Mouse (Mus musculus) forebrain, embryonic 12.5 days (tissue): ENCODE measurements around the gene Slc37a4. TPM values are rescaled to one million over a fixed set of nuclear protein-coding genes. Genes with fewer than 3 reads are reported as not detected.
A peak's percentile ranks its signal among the peaks of the same experiment; 100 is the strongest.
"Not testable (repeated sequence)": the region's sequence is repeated elsewhere in the genome, so short reads cannot be mapped to it uniquely, and the experiment has no call there.

Experiments
- ATAC-seq: fragments of 200-750 bp; cut with Nextera tagmentation; 2 replicates; pipeline ENCODE4 v1.8.0; 2017; ENCODE audit warnings: moderate TSS enrichment; ENCODE audit not compliant: low FRiP score
- H3K27ac ChIP-seq: fragments of 300-500 bp; sonication (generic); 2 replicates; pipeline ENCODE4 v1.5.1; 2016; ENCODE audit warnings: mild to moderate bottlenecking
- H3K27me3 ChIP-seq: fragments of 300-500 bp; sonication (generic); 2 replicates; pipeline ENCODE4 v1.6.1; 2016; ENCODE audit warnings: mild to moderate bottlenecking
- H3K36me3 ChIP-seq: fragments of 300-500 bp; sonication (generic); replicated peaks from 2 replicates; pipeline ENCODE4 v1.6.1; 2016; ENCODE audit warnings: mild to moderate bottlenecking
- H3K4me1 ChIP-seq: fragments of 300-500 bp; sonication (generic); 2 replicates; pipeline ENCODE4 v1.6.1; 2016
- H3K4me2 ChIP-seq: fragments of 300-500 bp; sonication (generic); 2 replicates; pipeline ENCODE4 v1.6.1; 2016; ENCODE audit warnings: mild to moderate bottlenecking, moderate library complexity
- H3K4me3 ChIP-seq: fragments of 300-500 bp; sonication (generic); replicated peaks from 2 replicates; pipeline ENCODE4 v1.5.1; 2016; ENCODE audit warnings: mild to moderate bottlenecking
- H3K9ac ChIP-seq: fragments of 300-500 bp; sonication (generic); 2 replicates; pipeline ENCODE4 v1.6.1; 2016; ENCODE audit warnings: mild to moderate bottlenecking
- H3K9me3 ChIP-seq: fragments of 300-500 bp; sonication (generic); 2 replicates; pipeline ENCODE4 v1.6.1; 2016
- WGBS: fragments of 180-500 bp; shearing (Covaris S2); methylation state at CpG from one replicate; pipeline ENCODE4 v1.1.7; 2016; 5-methylcytosine and 5-hydroxymethylcytosine counted together
- polyA plus RNA-seq: library from polyadenylated mRNA; unstranded; fragments of >200 nt; fragmentation: Nextera tagmentation; extraction: Ambion mirVana; gene quantifications from 2 replicates; pipeline ENCODE4 v1.2.1, GENCODE M21; 2016

Gene Slc37a4
- polyA plus RNA-seq, result 23.4 and 23.6 TPM in 2 replicates

- peaks cover 44% of the 10 kb centered on the region for H3K36me3 ChIP-seq
- peak within 1 kb of the TSS; percentile 61 for H3K4me3 ChIP-seq
- H3K4me1 ChIP-seq, result peaks cover 26% of the 10 kb centered on the region
- peak; percentile 98 for ATAC-seq
- H3K9me3 ChIP-seq, result no peaks in the 10 kb centered on the region
- WGBS, result under 1% methylated on average over 43 of the region's 43 CpGs
- H3K4me2 ChIP-seq, result peak within 1 kb of the TSS; percentile 96
- peak within 1 kb of the TSS; percentile 80 for H3K27ac ChIP-seq
- H3K27me3 ChIP-seq, result no peaks in the 10 kb centered on the region
- peak within 1 kb of the TSS; percentile 73 for H3K9ac ChIP-seq
Observed at GRCm38 (mm10) chr9:44396684-44397411, at the start of gene Slc37a4. TSS of gene Slc37a4 (plus strand) at chr9:44396852.

- Histone ChIP-seq H3K4me3 (no peak overlapping the region), H3K9ac (no peak overlapping the region), H3K27ac (no peak overlapping the region), H3K27me3 (no peaks in the 10 kb centered on the region), H3K4me1 (peaks cover 17% of the 10 kb centered on the region), H3K9me3 (no peaks in the 10 kb centered on the region), H3K36me3 (peaks cover 61% of the 10 kb centered on the region), H3K4me2 (no peak overlapping the region)
- 91% methylated on average over 9 of the region's 9 CpGs for WGBS
- no peak for ATAC-seq
Observed at GRCm38 (mm10) chr9:44347166-44347565, 49.5 kb upstream of the Slc37a4 start.

GRCm38 (mm10) chr9:44347621-44348020 is 49.0 kb upstream of the Slc37a4 start:
- Histone ChIP-seq H3K9ac (no peak overlapping the region), H3K27me3 (no peaks in the 10 kb centered on the region), H3K4me2 (no peak overlapping the region), H3K27ac (no peak overlapping the region), H3K9me3 (no peaks in the 10 kb centered on the region), H3K4me3 (no peak overlapping the region), H3K4me1 (peaks cover 13% of the 10 kb centered on the region), H3K36me3 (peaks cover 66% of the 10 kb centered on the region)
- 91% methylated on average over 4 of the region's 4 CpGs for WGBS
- no peak for ATAC-seq

- Histone ChIP-seq H3K4me3 (no peak overlapping the region), H3K27ac (no peak overlapping the region), H3K36me3 (peaks cover 75% of the 10 kb centered on the region), H3K9me3 (no peaks in the 10 kb centered on the region), H3K27me3 (no peaks in the 10 kb centered on the region), H3K9ac (no peak overlapping the region), H3K4me1 (peaks cover 5% of the 10 kb centered on the region), H3K4me2 (no peak overlapping the region)
- 97% methylated on average over 4 of the region's 4 CpGs for WGBS
- ATAC-seq, result no peak
Observed at GRCm38 (mm10) chr9:44348546-44348945, 48.1 kb upstream of the Slc37a4 start.

GRCm38 (mm10) chr9:44351396-44351795 is 45.3 kb upstream of the Slc37a4 start:
- H3K4me2 ChIP-seq, result no peak overlapping the region
- peaks cover 97% of the 10 kb centered on the region for H3K36me3 ChIP-seq
- no peaks in the 10 kb centered on the region for H3K9me3 ChIP-seq
- 94% methylated on average over 4 of the region's 4 CpGs for WGBS
- H3K27ac ChIP-seq, result no peak overlapping the region
- no peak overlapping the region for H3K4me3 ChIP-seq
- no peaks in the 10 kb centered on the region for H3K27me3 ChIP-seq
- H3K9ac ChIP-seq, result no peak overlapping the region
- no peaks in the 10 kb centered on the region for H3K4me1 ChIP-seq
- no peak for ATAC-seq

GRCm38 (mm10) chr9:44352337-44352736 is 44.3 kb upstream of the Slc37a4 start:
- ATAC-seq, result no peak
- H3K9me3 ChIP-seq, result no peaks in the 10 kb centered on the region
- no peak overlapping the region for H3K27ac ChIP-seq
- no peaks in the 10 kb centered on the region for H3K4me1 ChIP-seq
- H3K36me3 ChIP-seq, result peaks cover 96% of the 10 kb centered on the region
- H3K4me3 ChIP-seq, result no peak overlapping the region
- 0 out of 2 replicates have a peak overlapping the region, but pooled peaks have one; percentile 25 for H3K9ac ChIP-seq
- no peaks in the 10 kb centered on the region for H3K27me3 ChIP-seq
- WGBS, result 92% methylated on average over 10 of the region's 10 CpGs
- no peak overlapping the region for H3K4me2 ChIP-seq

- Histone ChIP-seq H3K9me3 (no peaks in the 10 kb centered on the region), H3K36me3 (peaks cover 96% of the 10 kb centered on the region), H3K4me1 (no peaks in the 10 kb centered on the region), H3K4me2 (no peak overlapping the region), H3K9ac (no peak overlapping the region), H3K27me3 (no peaks in the 10 kb centered on the region), H3K4me3 (no peak overlapping the region), H3K27ac (no peak overlapping the region)
- 98% methylated on average over 6 of the region's 6 CpGs for WGBS
- no peak for ATAC-seq
Observed at GRCm38 (mm10) chr9:44353142-44353541, 43.5 kb upstream of the Slc37a4 start.

GRCm38 (mm10) chr9:44357207-44357606 is 39.4 kb upstream of the Slc37a4 start:
- no peak for ATAC-seq
- no peak overlapping the region for H3K4me3 ChIP-seq
- H3K4me1 ChIP-seq, result peaks cover 9% of the 10 kb centered on the region
- no peak overlapping the region for H3K27ac ChIP-seq
- H3K4me2 ChIP-seq, result no peak overlapping the region
- WGBS, result 77% methylated on average over 4 of the region's 4 CpGs
- H3K9me3 ChIP-seq, result no peaks in the 10 kb centered on the region
- H3K36me3 ChIP-seq, result peaks cover 71% of the 10 kb centered on the region
- no peak overlapping the region for H3K9ac ChIP-seq
- H3K27me3 ChIP-seq, result no peaks in the 10 kb centered on the region

GRCm38 (mm10) chr9:44361190-44361917 is 35.3 kb upstream of the Slc37a4 start, which contains the start of gene Vps11:
TSS of gene Vps11 (minus strand) at chr9:44361670.
- peak within 1 kb of the TSS; percentile 66 for H3K27ac ChIP-seq
- WGBS, result under 1% methylated on average over 44 of the region's 44 CpGs
- peak within 1 kb of the TSS; percentile 76 for H3K4me3 ChIP-seq
- H3K4me2 ChIP-seq, result peak within 1 kb of the TSS; percentile 88
- H3K27me3 ChIP-seq, result no peaks in the 10 kb centered on the region
- ATAC-seq, result peak; percentile 95
- peak within 1 kb of the TSS; percentile 66 for H3K9ac ChIP-seq
- H3K36me3 ChIP-seq, result peaks cover 30% of the 10 kb centered on the region
- H3K9me3 ChIP-seq, result no peaks in the 10 kb centered on the region
- peaks cover 9% of the 10 kb centered on the region for H3K4me1 ChIP-seq

GRCm38 (mm10) chr9:44361931-44362330 is 34.7 kb upstream of the Slc37a4 start:
- peaks cover 24% of the 10 kb centered on the region for H3K36me3 ChIP-seq
- peak overlapping the region; percentile 88 for H3K4me2 ChIP-seq
- H3K4me3 ChIP-seq, result peak overlapping the region; percentile 76
- not testable (repeated sequence) for H3K9ac ChIP-seq, H3K4me1 ChIP-seq, H3K27me3 ChIP-seq, H3K9me3 ChIP-seq
- 0 out of 2 replicates have a peak, but pooled peaks have one; percentile 6 for ATAC-seq
- peak overlapping the region; percentile 66 for H3K27ac ChIP-seq
- WGBS, result 44% methylated on average over 4 of the region's 4 CpGs

- no peak overlapping the region for H3K27ac ChIP-seq
- no peak overlapping the region for H3K9ac ChIP-seq
- H3K4me1 ChIP-seq, result peaks cover 9% of the 10 kb centered on the region
- H3K36me3 ChIP-seq, result peaks cover 2% of the 10 kb centered on the region
- H3K9me3 ChIP-seq, result no peaks in the 10 kb centered on the region
- H3K4me3 ChIP-seq, result no peak overlapping the region
- no peak overlapping the region for H3K4me2 ChIP-seq
- WGBS, result 62% methylated on average over 3 of the region's 3 CpGs
- no peaks in the 10 kb centered on the region for H3K27me3 ChIP-seq
- ATAC-seq, result no peak
Observed at GRCm38 (mm10) chr9:44364480-44364879, 32.2 kb upstream of the Slc37a4 start.

- no peak for ATAC-seq
- no peak overlapping the region for H3K9ac ChIP-seq
- H3K36me3 ChIP-seq, result no peaks in the 10 kb centered on the region
- no peak overlapping the region for H3K27ac ChIP-seq
- no peak overlapping the region for H3K4me2 ChIP-seq
- peaks cover 2% of the 10 kb centered on the region for H3K4me1 ChIP-seq
- H3K27me3 ChIP-seq, result no peaks in the 10 kb centered on the region
- H3K9me3 ChIP-seq, result no peaks in the 10 kb centered on the region
- H3K4me3 ChIP-seq, result no peak overlapping the region
Observed at GRCm38 (mm10) chr9:44373386-44373785, 23.3 kb upstream of the Slc37a4 start.
